Mouse (Mus musculus): ENCODE data around the gene Gm21836. TPM values are rescaled to one million over a fixed set of nuclear protein-coding genes. Genes with fewer than 3 reads are reported as not detected.
"Not testable (repeated sequence)": the region's sequence is repeated elsewhere in the genome, so short reads cannot be mapped to it uniquely, and the experiment has no call there.

Gm21836 gene
- not detected in 2 replicates for polyA plus RNA-seq (2015; fragmentation: Nextera tagmentation; extraction: Ambion mirVana)

GRCm38 (mm10) chr9:124493693-124494092, at the start of gene Gm21836:
Gene Gm21836, minus strand, starts transcription at chr9:124493793.
- 89% methylated on average over 2 of the region's 2 CpGs for WGBS

DNA sequence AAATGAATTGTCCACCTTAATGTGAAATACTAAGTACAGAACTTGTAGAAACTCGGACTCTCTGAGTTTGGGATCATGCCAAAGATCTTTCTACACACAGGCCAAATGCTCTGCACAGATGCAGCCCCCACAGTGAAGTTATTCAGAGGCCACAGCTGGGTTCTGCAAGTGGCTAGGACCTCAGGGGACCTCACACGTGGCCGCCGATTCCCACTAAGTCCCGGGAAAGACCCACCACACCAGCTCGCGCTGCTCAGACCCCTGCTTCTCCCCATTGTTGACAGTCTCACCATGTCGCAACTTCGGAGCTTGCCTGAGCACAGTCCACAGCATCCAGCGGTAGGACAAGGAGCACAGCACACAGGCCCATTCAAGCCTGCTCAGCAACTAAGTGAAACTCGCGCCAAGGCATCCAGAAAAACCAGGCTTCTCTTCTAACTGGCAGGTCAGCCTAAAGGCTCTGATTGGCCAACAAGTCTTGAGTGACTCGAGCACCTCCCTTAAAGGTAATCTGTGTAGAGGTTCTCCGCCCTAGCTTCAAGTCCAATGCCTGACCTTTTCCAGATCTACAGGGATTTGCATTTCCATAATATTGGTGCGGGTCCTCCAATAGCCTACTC, 13.1 kb downstream of the Gm21836 start:
- not testable (repeated sequence) for DNase-seq (ENCODE audit: low spot score); H3K9me3 ChIP-seq (replicated peaks; ENCODE audit: low read length); ATAC-seq (replicated peaks; ENCODE audit: low FRiP score, low read depth); H3K4me2 ChIP-seq (ENCODE audit: low read length); H3K4me3 ChIP-seq (replicated peaks; ENCODE audit: low read depth, low read length); H3K27ac ChIP-seq; H3K9ac ChIP-seq (ENCODE audit: low read depth, low read length); H3K27me3 ChIP-seq (ENCODE audit: insufficient read depth, low read length); H3K4me1 ChIP-seq (replicated peaks; ENCODE audit: insufficient read depth, low read length); H3K36me3 ChIP-seq (ENCODE audit: insufficient read depth, low read length)
- 56% methylated on average over 13 of the region's 15 CpGs for WGBS

More at GRCm38 (mm10) chr9:124493693-124494092, at the start of gene Gm21836:
- not testable (repeated sequence) for H3K9ac ChIP-seq (ENCODE audit: low read depth, low read length); ATAC-seq (replicated peaks; ENCODE audit: low FRiP score, low read depth); DNase-seq (ENCODE audit: low spot score); H3K36me3 ChIP-seq (ENCODE audit: insufficient read depth, low read length); H3K4me1 ChIP-seq (replicated peaks; ENCODE audit: insufficient read depth, low read length); H3K27ac ChIP-seq; H3K4me2 ChIP-seq (ENCODE audit: low read length); H3K4me3 ChIP-seq (replicated peaks; ENCODE audit: low read depth, low read length); H3K9me3 ChIP-seq (replicated peaks; ENCODE audit: low read length); H3K27me3 ChIP-seq (ENCODE audit: insufficient read depth, low read length)

DNA sequence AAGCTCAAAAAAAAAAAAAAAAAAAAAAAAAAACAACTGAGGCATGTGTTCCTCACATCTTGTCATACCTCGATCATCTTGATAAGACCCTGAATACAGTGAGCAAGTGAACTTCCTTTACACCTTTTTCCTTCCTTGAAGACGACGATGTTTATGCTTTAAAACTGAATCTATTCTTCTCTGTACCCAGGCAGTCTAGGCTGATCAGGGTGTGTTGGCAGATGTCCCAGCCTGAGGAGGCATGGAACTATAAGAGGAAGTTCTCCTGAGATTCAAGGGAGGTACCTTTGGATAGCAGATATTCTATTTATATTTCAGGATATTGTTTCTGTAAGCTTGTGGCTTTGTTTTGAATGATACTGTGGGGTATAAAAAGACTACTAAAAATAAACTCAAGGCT, 15.5 kb downstream of the Gm21836 start:
- Histone ChIP-seq H3K4me1 (replicated peaks; ENCODE audit: insufficient read depth, low read length) (no peaks in the 10 kb centered on the region), H3K9me3 (replicated peaks; ENCODE audit: low read length) (no peaks in the 10 kb centered on the region), H3K4me3 (replicated peaks; ENCODE audit: low read depth, low read length) (no peak overlapping the region), H3K27ac (no peak overlapping the region), H3K4me2 (ENCODE audit: low read length) (no peak overlapping the region), H3K36me3 (ENCODE audit: insufficient read depth, low read length) (peaks cover 8% of the 10 kb centered on the region; the same call in 1 of the 2 replicates), H3K9ac (ENCODE audit: low read depth, low read length) (no peak overlapping the region), H3K27me3 (ENCODE audit: insufficient read depth, low read length) (no peaks in the 10 kb centered on the region)
- no peak for TF ChIP-seq CTCF (IDR thresholded peaks at IDR 0.05; ENCODE audit: low read depth)
- DNase-seq (ENCODE audit: low spot score) (peak; percentile 29), ATAC-seq (replicated peaks; ENCODE audit: low FRiP score, low read depth) (no peak)
- WGBS = 78% methylated on average over 3 of the region's 3 CpGs

- Histone ChIP-seq H3K4me1 (replicated peaks; ENCODE audit: insufficient read depth, low read length) (no peaks in the 10 kb centered on the region), H3K9ac (ENCODE audit: low read depth, low read length) (no peak within 1 kb of the TSS), H3K4me3 (replicated peaks; ENCODE audit: low read depth, low read length) (no peak within 1 kb of the TSS), H3K27me3 (ENCODE audit: insufficient read depth, low read length) (no peaks in the 10 kb centered on the region), H3K27ac (no peak within 1 kb of the TSS), H3K9me3 (replicated peaks; ENCODE audit: low read length) (no peaks in the 10 kb centered on the region), H3K4me2 (ENCODE audit: low read length) (no peak within 1 kb of the TSS), H3K36me3 (ENCODE audit: insufficient read depth, low read length) (peaks cover 8% of the 10 kb centered on the region; the same call in 1 of the 2 replicates)
- ATAC-seq (replicated peaks; ENCODE audit: low FRiP score, low read depth) = peak; percentile 74
- WGBS = 96% methylated on average over 22 of the region's 22 CpGs
- TF ChIP-seq CTCF (IDR thresholded peaks at IDR 0.05; ENCODE audit: low read depth) = no peak
- DNase-seq (ENCODE audit: low spot score) = no peak
Measured at GRCm38 (mm10) chr9:124476096-124476902, 17.3 kb downstream of the Gm21836 start, which contains the start of gene Ppp2r3d. Gene Ppp2r3d, minus strand, starts transcription at chr9:124476898.

- Histone ChIP-seq H3K36me3 (ENCODE audit: insufficient read depth, low read length) (peaks cover 8% of the 10 kb centered on the region; the same call in 1 of the 2 replicates), H3K4me2 (ENCODE audit: low read length) (no peak overlapping the region), H3K9me3 (replicated peaks; ENCODE audit: low read length) (no peaks in the 10 kb centered on the region), H3K4me1 (replicated peaks; ENCODE audit: insufficient read depth, low read length) (no peaks in the 10 kb centered on the region), H3K27ac (no peak overlapping the region), H3K27me3 (ENCODE audit: insufficient read depth, low read length) (no peaks in the 10 kb centered on the region), H3K9ac (ENCODE audit: low read depth, low read length) (no peak overlapping the region), H3K4me3 (replicated peaks; ENCODE audit: low read depth, low read length) (no peak overlapping the region)
- ATAC-seq (replicated peaks; ENCODE audit: low FRiP score, low read depth) = peak; percentile 48
- no peak for TF ChIP-seq CTCF (IDR thresholded peaks at IDR 0.05; ENCODE audit: low read depth)
- DNase-seq (ENCODE audit: low spot score) = no peak
- WGBS = 93% methylated on average over 15 of the region's 15 CpGs
Measured at GRCm38 (mm10) chr9:124475689-124476088, 17.9 kb downstream of the Gm21836 start.

GRCm38 (mm10) chr9:124456572-124456971, 37.0 kb downstream of the Gm21836 start:
- Histone ChIP-seq H3K27me3 (ENCODE audit: insufficient read depth, low read length) (no peaks in the 10 kb centered on the region), H3K36me3 (ENCODE audit: insufficient read depth, low read length) (no peaks in the 10 kb centered on the region), H3K4me3 (replicated peaks; ENCODE audit: low read depth, low read length) (no peak overlapping the region), H3K9me3 (replicated peaks; ENCODE audit: low read length) (no peaks in the 10 kb centered on the region), H3K27ac (no peak overlapping the region), H3K4me2 (ENCODE audit: low read length) (no peak overlapping the region), H3K4me1 (replicated peaks; ENCODE audit: insufficient read depth, low read length) (no peaks in the 10 kb centered on the region), H3K9ac (ENCODE audit: low read depth, low read length) (no peak overlapping the region)
- TF ChIP-seq CTCF (IDR thresholded peaks at IDR 0.05; ENCODE audit: low read depth) = peak; percentile 83
- ATAC-seq (replicated peaks; ENCODE audit: low FRiP score, low read depth) (no peak), DNase-seq (ENCODE audit: low spot score) (peak; percentile 54)
- 3% methylated on average over 1 of the region's 1 CpGs for WGBS

Other genes starting within 250 kb of the Gm21836 start
- 14.6 and 16.7 TPM in 2 replicates for gene 2010315B03Rik, start 181.1 kb downstream of the Gm21836 start, polyA plus RNA-seq (2015; fragmentation: Nextera tagmentation; extraction: Ambion mirVana)
- 131 and 136 TPM in 2 replicates for gene Ppp2r3d, start 16.9 kb downstream of the Gm21836 start, polyA plus RNA-seq (2015; fragmentation: Nextera tagmentation; extraction: Ambion mirVana)

Measured in kidney, postnatal 0 days (tissue).